Comparison of ENCODE assay signal across 23 mouse cellular contexts in the genomic region with DNA sequence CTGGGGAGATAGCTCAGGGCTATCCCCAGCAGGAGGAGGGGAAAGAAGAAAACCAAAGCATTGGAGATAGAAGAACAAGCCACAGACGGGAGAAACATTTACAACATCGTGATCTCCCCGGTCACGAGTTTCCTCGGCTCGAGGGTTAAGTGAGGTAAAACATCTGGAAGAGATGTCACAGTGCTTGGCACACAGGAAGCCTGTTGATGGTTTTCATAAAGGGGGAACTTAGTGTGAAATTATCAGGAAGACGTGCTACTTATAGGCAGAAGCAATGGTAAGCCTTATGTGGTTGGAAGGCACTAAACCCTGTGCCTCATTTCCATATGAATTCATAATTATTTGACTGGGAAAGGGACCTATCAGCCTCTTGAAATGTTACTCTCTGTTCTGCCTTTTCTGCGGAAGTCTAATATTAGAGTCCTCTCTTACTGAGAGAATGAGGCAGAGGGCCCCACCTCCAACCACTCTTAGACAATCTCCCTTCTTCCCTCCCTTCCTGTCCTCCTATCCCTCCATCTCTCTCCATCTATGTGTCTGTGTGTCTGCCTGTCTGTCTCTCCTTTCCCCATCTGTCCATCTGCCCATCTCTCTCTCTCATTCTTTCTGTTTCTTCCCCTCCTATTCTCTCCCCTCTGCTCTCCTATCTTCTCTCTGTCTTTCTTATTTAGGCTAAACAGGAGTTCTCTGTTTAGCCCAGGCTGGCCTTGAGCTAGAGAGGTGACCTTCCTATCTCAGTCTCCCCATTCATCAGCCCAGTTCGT. TPM values are rescaled to one million over a fixed set of nuclear protein-coding genes. Genes with fewer than 3 reads are reported as not detected.
DNase-seq lines count a peak whose midpoint lies in the region; ATAC-seq and TF ChIP-seq lines count a peak whose summit lies in the region.
"Had no signal": no experiment of that assay in that cellular context is flagged by ENCODE, and none has a peak within 500 bp of the region (broad histone marks: within the 10 kb centered on the region; RNA-seq: fewer than 3 reads in every experiment).

No protein-coding gene starts in this region.

- DNase-seq in frontal cortex, postnatal 25 days (ENCODE audit: low spot score in 2 of 2): no peak
- DNase-seq in kidney, adult 9 months: peak; percentile 13
- DNase-seq in kidney, postnatal 14 days: no peak
- DNase-seq in cerebellum, adult 18-20 months: no peak
- DNase-seq: adrenal gland, adult 8-10 months; cerebellum, adult 9-11 months; embryo, embryonic 11 days; liver, postnatal 0 days; right cerebral cortex, postnatal 4 days; thymus, adult 18-20 months had no signal

- no peak for TF ChIP-seq CTCF in bone marrow macrophage, adult 2 months (IDR thresholded peaks at IDR 0.05; ENCODE audit: low read depth, low read length)

- H3K27ac ChIP-seq in bone marrow macrophage, adult 2 months (ENCODE audit: insufficient read depth, low read depth, low read length): peak overlapping the region; percentile 99
- H3K27ac ChIP-seq in macrophage: peak overlapping the region; percentile 67
- H3K27ac ChIP-seq: hindbrain, embryonic 10.5 days; kidney, postnatal 0 days; limb, embryonic 13.5 days; midbrain, embryonic 15.5 days had no signal

- no peaks in the 10 kb centered on the region for H3K79me2 ChIP-seq in macrophage (ENCODE audit: inconsistent target)

- peak; percentile 16; the same call in 1 of the 2 replicates for ATAC-seq in frontal cortex, adult (ENCODE audit: low TSS enrichment)
- ATAC-seq in erythroid progenitor cell, adult 5-6 weeks (replicated peaks; ENCODE audit: low FRiP score, poor library complexity, severe bottlenecking): no peak
- ATAC-seq: inflammation-experienced regulatory T-cells, adult 6 months; liver, postnatal 0 days; midbrain, embryonic 15.5 days had no signal

- H3K4me1 ChIP-seq in bone marrow macrophage, adult 2 months (ENCODE audit: control insufficient read depth, insufficient read depth, low read length): peaks cover 38% of the 10 kb centered on the region
- H3K4me1 ChIP-seq: heart, embryonic 12.5 days; hindbrain, embryonic 10.5 days; limb, embryonic 13.5 days; midbrain, embryonic 15.5 days had no signal

- no peak for TF ChIP-seq POLR2A in bone marrow macrophage, adult 2 months (IDR thresholded peaks at IDR 0.05; ENCODE audit: borderline replicate concordance, low read depth, low read length)

- H3K36me3 ChIP-seq in macrophage (ENCODE audit: inconsistent target): no peaks in the 10 kb centered on the region
- H3K36me3 ChIP-seq: heart, embryonic 12.5 days; hindbrain, embryonic 10.5 days; limb, embryonic 13.5 days; midbrain, embryonic 15.5 days had no signal

- WGBS in macrophage (ENCODE audit: missing documents): 12% methylated on average over 9 of the region's 9 CpGs

- H3K4me3 ChIP-seq in bone marrow macrophage, adult 2 months (ENCODE audit: insufficient read depth, low read length): no peak overlapping the region
- H3K4me3 ChIP-seq in macrophage (ENCODE audit: inconsistent target): no peak overlapping the region
- H3K4me3 ChIP-seq: erythroblast, embryonic 14.5 days; heart, embryonic 12.5 days; hindbrain, embryonic 10.5 days; limb, embryonic 13.5 days; midbrain, embryonic 15.5 days had no signal

RNA-seq across cellular contexts. Expression of gene Tbata, which starts 4.2 kb away (rescaled TPM):
- not detected in 2 replicates for polyA plus RNA-seq in bone marrow macrophage, adult 2 months (2012; ENCODE audit: insufficient read depth, insufficient read length, missing spikeins)
- not detected for total RNA-seq in macrophage (2018; cell fraction: chromatin; rRNA removed)
- total RNA-seq in macrophage (2018; cell fraction: cytosol; rRNA removed): not detected
- not detected for total RNA-seq in macrophage (2018; cell fraction: nucleus; rRNA removed)
- not detected in 3 replicates for polyA plus RNA-seq in macrophage (2018)
- not detected in 2 replicates for total RNA-seq in erythroid progenitor cell, adult 5-6 weeks (2015; ENCODE audit: low replicate concordance)
- total RNA-seq in erythroid progenitor cell, adult 5-6 weeks (2017; ENCODE audit: low replicate concordance): not detected in 2 replicates
- total RNA-seq: adrenal gland, adult 8-10 months; ES-E14 had no signal
- polyA plus RNA-seq: C2C12; erythroblast, embryonic 14.5 days; heart, embryonic 12.5 days; inflammation-experienced regulatory T-cells, adult 6 months; limb, embryonic 13.5 days; liver, postnatal 0 days; midbrain, embryonic 15.5 days had no signal

RNA-seq across cellular contexts. Expression of gene Sgpl1, which starts 20.0 kb away (rescaled TPM):
- polyA plus RNA-seq in bone marrow macrophage, adult 2 months (2012; ENCODE audit: insufficient read depth, insufficient read length, missing spikeins): 268 and 282 TPM in 2 replicates
- total RNA-seq in macrophage (2018; cell fraction: chromatin; rRNA removed): 1,000 to 10,000 TPM in 12 of 26 experiments, 100 to 1,000 TPM in 14; 593 to 1,667 (median 878) TPM
- total RNA-seq in macrophage (2018; cell fraction: cytosol; rRNA removed): 100 to 1,000 TPM; 276 to 599 (median 411) TPM
- 1,000 to 10,000 TPM in 5 of 26 experiments, 100 to 1,000 TPM in 21; 488 to 1,150 (median 792) TPM for total RNA-seq in macrophage (2018; cell fraction: nucleus; rRNA removed)
- 300 to 430 TPM (median 368 TPM) in 3 replicates for polyA plus RNA-seq in macrophage (2018)
- 23.9 and 33.9 TPM in 2 replicates for total RNA-seq in erythroid progenitor cell, adult 5-6 weeks (2015; ENCODE audit: low replicate concordance)
- total RNA-seq in erythroid progenitor cell, adult 5-6 weeks (2017; ENCODE audit: low replicate concordance): 11.9 and 24.0 TPM in 2 replicates
